Mouse (Mus musculus) adrenal gland, postnatal 10 days (tissue): ENCODE measurements around the gene Tk1. TPM values are rescaled to one million over a fixed set of nuclear protein-coding genes. Genes with fewer than 3 reads are reported as not detected.
"Not testable (repeated sequence)": the region's sequence is repeated elsewhere in the genome, so short reads cannot be mapped to it uniquely, and the experiment has no call there.

Experiments used
- DNase-seq: peaks from one replicate; pipeline ENCODE4 v3.0.0; 2021; ENCODE audit warnings: mixed read lengths
- total RNA-seq, 2 experiments: library from RNA; stranded (reverse); gene quantifications; 2 replicates each; pipeline ENCODE4 v1.2.3; 2021

Gene Tk1
- total RNA-seq, 2 experiments from 2014 or later = 39.7 to 47.3 TPM

DNA sequence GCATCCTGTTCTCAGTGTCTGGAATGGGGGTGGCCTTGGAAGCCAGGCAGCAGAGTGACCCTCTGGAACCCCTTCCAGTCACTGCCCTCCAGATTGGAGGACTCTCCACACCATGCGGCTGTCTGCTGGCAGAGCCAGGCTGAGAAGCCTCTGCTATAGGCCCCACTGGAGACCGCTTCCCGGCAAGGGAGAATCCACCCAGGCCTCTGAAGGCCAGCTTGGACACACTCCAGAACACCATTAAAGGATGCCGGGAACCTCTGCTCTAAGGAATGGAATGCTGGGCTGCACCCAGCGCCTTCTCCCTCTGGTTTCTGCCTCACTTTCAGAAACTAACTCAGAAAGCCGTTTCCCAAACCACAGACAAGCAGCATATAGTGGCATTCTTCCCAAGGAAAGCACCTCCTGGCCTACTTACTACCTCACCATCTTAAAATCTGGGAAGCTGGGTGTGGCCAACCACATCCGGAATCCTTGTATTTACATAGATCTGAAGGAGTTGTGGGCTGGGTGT lies 3.1 kb downstream of the Tk1 start:
- no peak for DNase-seq

DNA sequence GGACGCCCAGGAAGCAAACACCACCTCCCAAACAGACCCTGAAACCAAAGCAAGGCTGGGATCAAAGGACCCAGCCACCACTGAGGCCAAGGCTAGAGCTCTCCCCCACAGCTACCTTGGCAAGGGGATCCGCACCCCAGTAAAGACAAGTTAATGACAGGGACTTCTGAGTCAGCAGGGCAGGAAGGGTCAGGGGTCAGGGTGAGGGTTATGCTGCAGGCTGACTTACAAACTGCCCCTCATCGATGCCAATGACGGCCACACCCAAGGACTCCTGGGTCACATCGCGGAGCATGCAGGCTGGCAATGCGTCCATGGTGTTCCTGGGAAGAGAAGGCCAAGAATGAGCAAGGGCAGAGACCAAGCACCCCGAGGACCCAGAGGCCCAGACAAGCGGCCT lies 4.0 kb downstream of the Tk1 start:
- peak; percentile 38 for DNase-seq

DNA sequence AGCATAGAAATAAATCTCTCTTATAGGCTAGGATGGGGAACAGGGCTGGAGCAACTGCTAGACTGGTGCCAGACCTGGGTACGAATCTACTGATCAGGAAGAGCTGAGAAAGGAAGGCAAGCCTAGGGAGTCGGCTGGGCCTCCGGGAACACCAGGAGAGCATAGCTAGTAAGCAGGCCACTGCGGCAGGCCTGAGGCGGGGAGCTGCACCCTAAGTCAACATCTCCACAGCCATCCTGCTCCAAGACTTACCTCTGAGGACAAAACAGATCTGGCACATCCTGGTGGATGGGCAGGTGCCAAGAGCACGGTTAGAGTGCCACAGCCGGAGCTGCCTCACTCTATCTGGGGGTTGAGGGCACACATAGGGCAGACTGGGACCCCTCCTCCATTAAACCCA lies 5.7 kb downstream of the Tk1 start:
- DNase-seq = no peak

DNA sequence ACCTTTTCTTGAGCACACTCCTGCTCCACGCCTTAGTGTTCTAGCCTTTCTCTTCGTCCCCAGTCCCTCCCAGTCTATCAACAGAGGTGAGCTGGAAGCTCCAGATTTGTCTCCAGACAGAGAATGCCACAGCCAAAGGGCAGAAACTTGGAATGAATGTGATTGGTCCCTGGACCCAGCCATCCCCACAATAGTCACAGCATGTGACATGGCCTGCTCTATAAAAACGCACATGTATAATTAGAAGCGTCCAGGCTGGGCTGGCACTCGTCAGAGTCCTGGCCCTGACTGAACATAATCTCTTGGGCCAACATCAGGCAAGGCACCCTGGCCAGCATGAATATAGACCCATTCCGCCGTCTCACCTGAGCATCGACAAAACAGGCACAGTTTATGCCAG lies 6.8 kb downstream of the Tk1 start:
- DNase-seq = no peak

DNA sequence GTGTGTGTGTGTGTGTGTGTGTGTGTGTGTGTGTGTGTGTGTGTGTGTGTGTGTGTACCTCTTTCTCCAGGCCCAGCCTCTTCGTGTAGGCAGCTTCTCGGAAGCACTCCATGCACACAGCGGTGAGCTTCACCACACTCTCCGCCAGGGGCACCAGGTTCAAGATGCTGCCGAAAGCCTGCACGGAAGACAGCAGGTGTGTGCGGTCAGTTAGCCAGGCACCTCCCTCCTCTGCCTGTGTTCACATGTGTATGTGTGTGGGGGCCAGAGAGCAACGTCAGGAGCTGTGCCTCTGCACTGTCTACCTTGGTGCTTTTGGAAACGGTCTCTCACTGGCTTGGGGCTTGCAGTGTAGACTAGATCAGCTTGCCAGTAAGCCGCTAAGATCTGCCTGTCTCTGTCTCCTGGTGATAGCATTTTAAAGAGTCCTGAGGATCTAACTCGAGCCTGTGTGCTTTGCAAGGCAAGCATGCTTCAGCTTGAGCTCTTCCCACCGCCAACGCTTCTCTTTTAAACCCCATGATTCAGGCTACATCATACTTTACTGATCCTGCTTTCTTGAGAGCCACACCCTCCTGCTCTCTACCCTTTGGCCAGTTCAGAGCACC lies 9.4 kb downstream of the Tk1 start:
- no peak for DNase-seq

DNA sequence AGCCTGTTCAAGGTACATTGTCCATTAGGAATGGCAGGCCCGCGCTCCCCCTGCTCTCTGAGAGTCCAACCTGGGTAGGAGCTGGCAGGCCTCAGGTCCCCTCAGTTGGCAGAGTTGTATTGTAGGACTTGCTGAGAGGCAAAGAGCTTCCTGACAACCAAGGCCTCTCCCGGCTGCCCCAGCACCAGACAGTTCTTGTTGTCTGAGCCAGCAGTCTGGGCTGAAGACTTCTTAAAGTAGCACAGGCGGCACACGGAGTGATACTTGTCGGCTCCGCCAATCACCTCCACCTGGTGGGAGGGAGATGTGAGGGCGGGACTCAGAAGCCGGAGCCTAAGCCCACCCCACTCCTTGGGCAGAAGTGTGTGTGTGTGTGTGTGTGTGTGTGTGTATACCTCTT lies 10.0 kb downstream of the Tk1 start:
- DNase-seq = not testable (repeated sequence)

DNA sequence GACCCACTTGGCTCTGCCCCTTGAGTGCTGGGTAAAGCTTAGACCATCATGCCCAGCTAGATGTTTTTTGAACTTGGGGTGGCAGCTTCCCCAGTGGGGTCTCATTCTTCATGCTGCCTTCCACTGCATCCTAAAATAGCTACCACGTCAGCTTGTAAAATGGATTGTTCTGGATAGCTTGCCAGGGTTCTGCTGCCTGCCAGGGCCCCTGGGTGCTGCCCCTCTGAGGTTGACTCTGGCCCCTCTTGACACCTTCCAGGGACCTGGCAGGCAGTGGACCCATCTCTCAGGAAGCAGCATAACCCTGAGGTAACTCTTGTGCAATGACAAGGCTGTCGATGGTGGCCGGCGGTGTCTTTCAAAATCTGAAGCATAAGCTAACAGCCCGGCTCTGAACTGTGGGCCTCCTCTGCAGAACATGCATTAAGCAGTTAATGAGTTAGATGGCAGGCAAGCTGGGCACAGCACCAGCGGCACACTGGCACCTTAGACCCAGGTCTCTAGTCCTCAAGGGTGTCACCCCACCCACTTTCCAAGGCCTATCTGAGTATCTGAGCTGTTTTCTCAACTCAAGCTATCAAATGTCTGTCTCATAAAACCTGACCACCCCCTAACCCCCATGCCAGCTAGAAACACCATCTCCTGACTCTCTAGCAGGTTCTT lies 11.1 kb downstream of the Tk1 start:
- DNase-seq = no peak

DNA sequence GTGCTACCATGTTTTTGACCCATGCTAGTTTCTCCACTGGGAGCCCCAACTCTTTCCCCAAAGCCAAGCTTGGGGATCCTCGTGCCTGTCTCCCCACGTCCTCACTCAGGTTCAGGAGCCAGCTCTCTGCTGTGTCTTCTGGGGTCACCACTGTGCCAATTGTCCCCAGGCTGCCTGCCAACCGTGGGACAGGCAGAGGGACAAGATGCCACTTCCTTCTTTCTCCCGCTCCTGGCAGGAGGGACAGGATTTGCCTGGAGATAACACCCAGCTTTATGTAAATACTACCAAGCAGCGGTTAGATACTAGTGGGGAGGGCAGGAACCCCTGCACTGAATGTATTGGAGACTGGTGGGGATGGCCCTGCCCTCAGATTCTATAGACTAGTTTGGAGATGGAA lies 12.0 kb downstream of the Tk1 start:
- DNase-seq = no peak

DNA sequence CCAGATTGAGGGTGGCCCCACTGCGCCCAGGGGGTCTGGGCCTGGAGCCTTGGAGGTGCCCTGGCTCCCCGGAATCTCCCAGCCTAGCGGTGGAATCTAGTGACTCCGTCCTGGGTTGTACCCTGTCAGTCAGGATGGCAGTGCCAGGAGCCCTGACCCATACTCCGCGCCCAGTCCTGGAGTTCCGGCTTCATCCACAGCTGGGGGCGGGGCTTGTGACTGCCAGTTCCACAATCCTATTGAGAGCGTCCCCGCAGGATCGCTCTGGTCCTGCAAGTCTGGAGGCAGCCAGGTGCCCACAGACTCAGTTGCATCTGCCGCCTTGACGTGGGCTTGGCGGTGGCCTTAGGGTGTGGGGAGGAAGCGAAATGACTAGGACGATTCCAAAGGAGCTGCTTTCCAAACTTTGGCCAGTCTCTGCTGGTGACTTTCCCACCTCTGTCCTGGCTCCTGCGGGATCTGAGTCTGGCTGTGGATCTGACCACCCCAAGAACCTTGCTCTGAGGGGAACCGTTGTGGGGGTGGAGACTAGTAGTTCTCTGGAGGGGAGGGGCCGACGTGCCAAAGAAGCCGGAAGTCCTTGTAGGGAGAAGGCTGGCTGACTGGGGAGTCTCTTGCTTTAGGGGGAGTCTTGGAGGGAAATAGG lies 15.4 kb downstream of the Tk1 start:
- DNase-seq = peak; percentile 94

DNA sequence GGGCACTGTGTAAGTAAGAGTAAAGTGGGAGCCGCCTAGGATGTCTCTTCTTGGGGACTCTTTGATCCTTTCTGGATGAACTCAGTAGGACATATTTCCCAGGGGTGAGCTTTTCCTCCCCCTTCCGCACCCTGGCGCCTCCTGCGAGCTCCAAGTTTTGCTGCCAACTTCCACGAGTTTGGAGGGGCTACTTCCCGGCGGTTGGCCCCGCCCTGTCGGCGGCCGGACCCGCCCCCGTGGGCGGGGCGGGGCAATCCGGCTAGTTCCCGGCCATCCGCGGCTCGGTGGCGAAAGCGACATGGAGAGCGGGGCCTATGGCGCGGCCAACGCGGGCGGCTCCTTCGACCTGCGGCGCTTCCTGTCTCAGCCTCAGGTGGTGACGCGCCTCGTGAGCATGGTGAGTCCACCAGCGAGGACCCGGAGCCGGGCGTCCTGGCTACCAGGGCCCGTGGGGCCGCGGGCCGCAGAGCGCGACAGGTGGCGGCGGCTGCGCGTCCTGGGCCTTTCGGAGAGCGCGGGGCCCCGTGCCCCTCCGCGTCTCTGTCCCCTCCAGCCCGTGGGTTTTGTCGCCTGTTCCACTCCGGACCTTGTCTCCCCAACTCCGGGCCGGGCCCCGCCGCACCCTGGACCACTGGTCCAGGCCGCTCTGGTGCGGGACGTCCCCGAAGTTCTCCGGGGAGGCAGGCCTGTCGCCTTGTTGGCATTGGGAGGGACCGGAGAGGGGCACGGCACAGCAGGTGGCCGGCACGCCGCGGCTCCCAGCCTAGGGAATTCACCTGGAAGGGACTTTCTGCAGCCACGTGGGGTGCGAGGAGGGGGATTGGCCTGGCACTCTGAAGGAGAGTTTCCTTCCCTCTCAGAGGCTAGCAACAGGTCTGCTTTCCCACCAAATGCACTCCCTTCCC lies 16.2 kb downstream of the Tk1 start, which contains the start of the genes Gm20708 and Syngr2:
TSS of gene Gm20708 (plus strand) at position 262 of the 905 bp plus-strand sequence.
TSS of gene Syngr2 (plus strand) at position 262 of the 905 bp plus-strand sequence.
- DNase-seq = peak; percentile 87

DNA sequence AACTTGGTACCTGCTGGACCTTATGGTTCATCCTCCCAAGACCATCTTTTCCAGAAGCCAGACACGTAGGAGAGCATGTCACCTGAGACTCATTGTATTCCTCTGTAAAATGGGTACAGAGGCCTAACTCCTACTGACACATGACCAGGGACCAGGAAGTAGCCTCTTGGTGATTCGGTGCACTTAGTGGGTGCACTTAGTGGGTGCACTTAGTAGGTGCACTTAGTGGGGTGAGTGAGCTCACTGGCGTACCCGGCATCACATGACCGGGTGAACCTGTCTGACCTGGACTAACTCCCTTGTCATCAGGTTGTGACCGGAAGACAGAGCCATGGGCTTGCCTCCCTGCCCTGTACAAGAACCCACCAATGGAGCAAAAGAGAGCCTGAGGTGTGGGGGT lies 19.1 kb downstream of the Tk1 start:
- no peak for DNase-seq

DNA sequence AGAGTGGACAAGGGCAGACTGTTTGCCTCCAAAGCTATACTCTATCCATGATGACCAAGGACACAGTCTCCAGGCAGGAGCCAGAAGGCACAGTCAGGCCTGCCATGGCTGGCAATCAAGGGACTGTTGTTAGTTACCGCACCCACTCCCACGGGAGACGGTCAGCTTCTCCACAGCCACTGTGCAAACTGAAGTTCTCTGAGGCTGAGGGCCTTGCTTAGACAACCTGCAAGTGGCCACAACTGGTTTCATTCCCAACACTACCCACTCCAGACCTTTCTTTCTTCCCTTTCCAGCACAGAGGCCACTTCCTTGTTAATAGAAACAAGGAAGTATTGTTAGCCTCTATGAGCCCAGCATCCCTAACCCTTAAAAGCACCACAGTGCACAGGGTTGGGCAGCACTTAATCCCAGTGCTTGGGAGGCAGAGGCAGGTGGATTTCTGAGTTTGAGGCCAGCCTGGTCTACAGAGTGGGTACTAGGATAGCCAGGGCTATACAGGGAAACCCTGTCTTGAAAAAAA lies 22.7 kb downstream of the Tk1 start:
- no peak for DNase-seq

DNA sequence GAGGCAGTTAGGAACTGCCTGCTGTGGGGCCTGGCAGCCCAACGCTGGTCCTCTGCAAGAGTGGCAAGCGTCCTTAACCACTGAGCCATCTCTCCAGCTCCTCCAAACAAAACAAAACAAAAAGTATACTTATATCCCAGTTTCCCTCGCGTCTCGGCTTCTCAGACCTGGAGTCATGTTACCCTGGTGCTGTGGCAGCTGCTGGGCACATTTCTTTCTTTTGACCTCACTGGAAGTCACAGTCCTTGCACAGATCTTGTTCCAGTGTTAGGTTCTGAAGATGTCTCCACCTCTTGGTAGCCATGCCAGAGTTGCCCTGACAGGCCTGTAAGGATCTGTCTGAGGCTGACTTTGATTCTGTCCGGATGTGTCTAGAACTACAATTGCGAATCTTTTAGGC lies 24.2 kb downstream of the Tk1 start:
- no peak for DNase-seq

DNA sequence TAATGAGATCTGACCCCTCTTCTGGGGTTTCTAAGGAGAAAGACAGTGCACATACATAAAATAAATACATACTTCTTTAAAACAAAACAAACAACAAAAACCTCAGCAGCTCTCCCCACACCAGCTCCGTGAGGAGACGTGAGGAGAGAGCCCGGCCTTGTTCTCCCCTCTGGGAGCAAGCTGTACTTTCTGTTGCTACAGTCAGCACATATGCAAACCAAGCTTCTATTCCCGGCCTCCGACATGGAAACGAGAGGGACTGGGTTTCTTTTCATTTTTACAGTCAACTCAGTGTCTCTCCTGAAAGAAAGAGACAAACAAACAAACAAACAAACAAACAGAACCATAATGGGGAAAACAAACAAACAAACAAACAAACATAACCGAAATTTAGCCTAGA lies 25.9 kb downstream of the Tk1 start:
- DNase-seq = no peak

DNA sequence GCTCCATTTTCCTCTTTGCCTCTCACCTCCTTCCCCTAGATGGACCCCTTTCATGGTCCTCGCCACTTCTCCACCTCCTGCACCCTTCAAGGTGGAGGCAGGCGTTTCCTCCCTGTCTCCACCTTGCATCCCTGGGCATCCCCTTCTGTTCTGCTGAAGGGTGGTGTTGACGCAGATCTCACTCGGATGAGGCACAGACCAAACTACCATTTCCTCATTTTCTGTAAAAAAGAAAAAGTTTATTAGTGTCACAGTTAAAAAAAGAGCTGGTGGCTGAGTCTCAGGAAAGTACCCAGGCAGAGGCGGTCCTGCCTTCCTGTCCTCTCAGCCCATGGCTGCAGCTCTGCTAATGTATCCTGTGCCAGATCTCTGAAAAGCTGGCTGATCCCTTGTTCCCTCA lies 26.7 kb downstream of the Tk1 start:
- DNase-seq = no peak

DNA sequence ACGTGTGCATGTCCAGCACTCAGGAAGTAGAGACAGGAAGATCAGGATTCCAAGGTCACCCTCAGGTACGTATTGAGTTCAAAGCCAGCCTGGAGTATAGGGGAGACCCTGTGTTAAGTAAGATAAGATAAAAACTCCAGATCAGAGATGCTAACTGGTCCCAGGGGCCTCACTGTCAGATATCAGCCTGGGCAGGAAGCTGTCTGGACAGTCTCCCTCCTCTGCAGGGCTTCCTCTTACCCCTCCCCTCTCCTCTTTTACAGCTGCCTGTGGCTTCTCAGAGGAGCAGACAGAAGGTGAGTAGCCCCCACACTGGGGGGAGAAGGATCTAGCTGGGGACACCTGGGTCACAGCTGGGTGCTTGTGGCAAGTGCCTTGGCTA lies 27.7 kb downstream of the Tk1 start:
- DNase-seq = no peak

DNA sequence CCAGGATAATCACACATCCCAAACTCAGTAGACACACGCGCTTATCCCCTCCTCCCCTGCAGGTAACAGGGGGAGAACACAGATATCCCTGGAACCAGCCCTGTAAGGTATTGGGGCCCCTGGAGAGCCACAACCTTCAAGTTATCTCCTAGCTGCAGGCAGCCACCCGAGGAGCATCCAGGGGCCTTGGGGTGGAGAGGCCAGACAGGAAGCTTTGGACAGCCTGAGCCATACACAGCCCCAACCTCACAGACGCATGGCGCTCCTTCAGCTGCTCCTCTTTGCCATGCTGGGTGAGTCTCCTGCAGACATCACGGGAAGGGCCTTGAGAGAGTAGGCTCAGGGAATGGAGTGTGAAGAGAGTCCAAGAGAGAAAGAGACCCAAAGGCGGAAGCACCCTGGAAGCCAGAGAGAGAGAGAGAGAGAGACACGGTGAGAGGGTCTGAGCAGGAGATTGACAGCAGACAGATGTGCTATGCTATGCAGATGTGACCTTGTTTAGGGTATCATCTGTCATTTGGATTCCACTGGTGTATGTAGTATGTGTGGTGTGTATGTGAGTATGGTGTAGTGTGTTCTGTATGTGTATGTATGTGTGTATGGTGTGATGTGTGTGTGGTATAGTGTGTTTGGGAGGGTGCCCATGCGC lies 28.3 kb downstream of the Tk1 start, which contains the start of gene 6030468B19Rik:
TSS of gene 6030468B19Rik (plus strand) at position 150 of the 649 bp plus-strand sequence.
- DNase-seq = no peak

DNA sequence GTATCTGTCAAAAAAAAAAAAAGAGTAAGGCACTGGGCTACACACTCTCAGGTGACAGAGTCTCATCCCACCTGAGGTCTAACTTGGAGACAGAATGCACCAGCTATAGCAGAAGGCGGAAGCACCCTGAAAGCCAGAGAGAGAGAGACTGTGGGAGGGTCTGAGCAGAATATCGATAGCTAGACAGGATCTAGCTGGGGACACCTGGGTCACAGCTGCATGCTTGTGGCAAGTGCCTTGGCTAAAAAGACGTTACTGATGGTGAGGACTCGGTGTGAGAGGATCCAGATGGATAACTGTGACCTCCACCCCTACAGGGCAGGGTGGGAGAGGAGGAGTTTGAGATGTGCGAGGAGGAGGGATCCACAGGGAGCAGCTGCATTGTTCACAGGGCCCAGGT lies 28.9 kb downstream of the Tk1 start:
- no peak for DNase-seq

DNA sequence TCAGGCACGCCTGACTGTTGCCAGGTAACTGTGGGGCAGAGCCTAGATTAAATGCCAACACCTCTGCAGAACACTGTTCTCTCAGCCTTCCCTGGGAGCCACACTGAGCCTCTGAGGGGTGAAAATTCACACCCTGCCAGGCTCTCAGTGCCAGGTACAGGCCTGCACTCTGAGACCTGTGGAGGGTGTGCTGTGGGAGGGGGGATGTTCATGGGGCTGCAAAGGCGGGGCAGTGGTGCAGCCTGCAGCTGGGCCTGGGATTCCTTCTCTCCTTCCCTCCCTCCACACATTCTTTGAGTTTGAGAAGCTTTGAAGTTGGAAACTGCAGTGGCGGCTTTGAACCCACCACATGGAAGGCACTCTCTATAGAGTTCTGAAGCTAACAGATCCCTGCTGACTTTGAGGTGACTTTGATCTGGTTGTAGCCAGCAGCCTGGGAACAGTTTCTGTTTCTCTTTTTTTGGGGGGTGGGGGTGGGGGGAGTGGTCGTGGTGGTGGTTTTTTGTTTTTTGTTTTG lies 31.8 kb downstream of the Tk1 start:
- no peak for DNase-seq

DNA sequence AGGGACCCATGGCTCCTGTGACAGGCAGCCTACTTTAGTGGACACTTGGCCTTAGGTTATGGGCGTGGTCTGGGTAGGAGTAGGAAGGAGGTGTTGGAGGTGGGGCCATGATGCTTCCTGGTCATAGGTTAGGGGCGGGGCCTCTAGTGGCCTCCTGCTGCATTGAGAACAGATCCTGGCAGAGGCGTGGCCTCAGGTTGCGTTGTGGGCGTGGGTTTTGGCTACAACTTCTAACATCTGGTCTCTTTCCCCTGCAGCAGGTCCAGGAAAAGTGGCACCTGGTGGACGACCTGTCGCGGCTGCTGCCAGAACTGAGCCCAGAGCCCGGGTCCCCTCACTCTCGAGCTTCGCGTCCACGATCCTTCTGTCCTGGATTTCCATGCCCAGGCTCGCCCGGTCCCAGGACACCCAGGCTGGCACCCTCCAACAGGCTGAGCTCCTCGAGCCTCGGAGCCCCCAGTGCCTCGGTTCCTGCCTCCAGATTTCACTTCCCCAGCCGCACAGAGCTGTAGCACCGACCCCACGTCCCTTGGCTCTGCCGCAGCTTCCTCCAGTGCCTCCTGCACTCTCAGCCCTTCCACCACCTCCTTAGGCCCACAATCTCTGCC lies 33.5 kb downstream of the Tk1 start:
- peak; percentile 60 for DNase-seq

DNA sequence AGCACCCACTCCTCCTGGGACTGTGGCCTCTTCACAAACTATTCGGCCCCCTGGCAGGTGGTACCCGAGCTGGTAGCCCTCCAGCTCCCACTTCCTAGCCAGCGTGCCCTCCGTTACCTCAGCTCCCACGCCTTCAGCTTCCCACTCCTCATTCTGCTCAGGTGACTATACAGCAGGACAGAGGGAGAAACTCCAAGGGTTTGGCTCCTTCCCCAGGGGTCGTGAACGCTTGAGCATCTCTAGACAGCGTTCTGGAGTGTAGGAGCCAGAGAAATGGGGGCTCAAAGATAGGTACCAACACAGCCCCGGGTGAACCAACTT lies 34.5 kb downstream of the Tk1 start:
- no peak for DNase-seq
